Mouse (Mus musculus) forebrain, embryonic 10.5 days (tissue): ENCODE measurements at regions not wholly inside any gene's neighbourhood (a gene's known extent, or its start where the extent isn't known, plus 50 kb on each side); places are given as distances from the start of the nearest gene placed in this dataset.

ENCODE experiments used
- DNase-seq: peaks from one replicate; pipeline ENCODE4 v3.0.0-alpha.2; 2017; ENCODE audit warnings: low spot score; ENCODE audit errors: extremely low spot score
- H3K27ac ChIP-seq: fragments of 300-500 bp; sonication (generic); 2 replicates; pipeline ENCODE4 v1.5.1; 2016; ENCODE audit warnings: mild to moderate bottlenecking
- H3K27me3 ChIP-seq: fragments of 300-500 bp; sonication (generic); 2 replicates; pipeline ENCODE4 v1.6.1; 2016; ENCODE audit warnings: mild to moderate bottlenecking; ENCODE audit not compliant: poor library complexity, severe bottlenecking
- H3K36me3 ChIP-seq: fragments of 300-500 bp; sonication (generic); replicated peaks from 2 replicates; pipeline ENCODE4 v1.6.1; 2016; ENCODE audit warnings: mild to moderate bottlenecking, moderate library complexity
- H3K4me1 ChIP-seq: fragments of 300-500 bp; sonication (generic); 2 replicates; pipeline ENCODE4 v1.6.1; 2016
- H3K4me3 ChIP-seq: fragments of 300-500 bp; sonication (generic); 2 replicates; pipeline ENCODE4 v1.5.1; 2016; ENCODE audit warnings: mild to moderate bottlenecking, moderate library complexity
- H3K9me3 ChIP-seq: fragments of 300-500 bp; sonication (generic); 2 replicates; pipeline ENCODE4 v1.6.1; 2016; ENCODE audit warnings: mild to moderate bottlenecking, moderate library complexity
- WGBS: fragments of 180-500 bp; shearing (Covaris S2); methylation state at CpG from one replicate; pipeline ENCODE4 v1.1.7; 2016; 5-methylcytosine and 5-hydroxymethylcytosine counted together

DNA sequence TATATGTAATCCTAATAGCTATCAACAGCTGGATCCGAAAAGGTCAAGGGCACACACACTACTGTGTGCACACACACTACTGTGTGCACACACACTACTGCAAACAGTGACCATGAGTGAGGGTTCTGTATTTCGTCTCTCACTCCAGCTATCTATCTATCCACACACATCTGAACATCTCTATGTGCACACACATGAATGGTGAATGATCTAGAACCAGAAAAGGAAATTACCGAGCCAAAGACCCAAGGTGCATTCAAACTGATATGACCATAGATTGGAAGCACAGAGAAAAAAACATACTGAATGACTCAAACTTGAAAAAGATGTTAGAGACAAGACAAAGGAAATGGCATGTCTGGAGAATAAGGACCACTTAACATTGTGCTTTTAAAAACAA is 166.8 kb upstream of the Map3k1 start:
- H3K27me3 ChIP-seq: no peaks in the 10 kb centered on the region
- no peak for DNase-seq
- no peaks in the 10 kb centered on the region for H3K9me3 ChIP-seq
- 89% methylated on average over 3 of the region's 3 CpGs for WGBS
- no peak overlapping the region for H3K4me3 ChIP-seq
- peaks cover 29% of the 10 kb centered on the region for H3K4me1 ChIP-seq
- no peaks in the 10 kb centered on the region for H3K36me3 ChIP-seq
- H3K27ac ChIP-seq: no peak overlapping the region

- no peak overlapping the region for H3K27ac ChIP-seq
- H3K4me3 ChIP-seq: no peak overlapping the region
- H3K9me3 ChIP-seq: no peaks in the 10 kb centered on the region
- WGBS: 89% methylated on average over 31 of the region's 31 CpGs
- no peak for DNase-seq
- peaks cover 36% of the 10 kb centered on the region for H3K4me1 ChIP-seq
- H3K36me3 ChIP-seq: no peaks in the 10 kb centered on the region
- no peaks in the 10 kb centered on the region for H3K27me3 ChIP-seq
These were observed 169.2 kb upstream of the Map3k1 start for GRCm38 (mm10) chr13:111977769-111978674.

DNA sequence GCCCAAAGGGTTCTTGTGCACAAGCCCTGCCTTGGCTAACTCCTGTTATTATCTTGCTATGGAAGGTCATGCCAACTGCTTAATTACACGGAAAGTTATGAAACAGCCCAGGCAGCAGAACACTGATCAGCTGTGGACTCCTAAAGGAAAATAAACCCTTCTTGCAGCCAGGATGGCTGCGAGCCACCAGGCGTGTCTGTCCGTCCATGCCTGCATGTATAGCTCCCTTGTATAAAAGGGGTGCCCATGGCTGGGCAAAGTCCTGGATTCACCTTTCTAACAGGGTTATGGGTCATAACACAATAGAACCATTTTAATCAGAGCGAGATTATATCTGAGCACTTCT is 169.9 kb upstream of the Map3k1 start:
- 84% methylated on average over 5 of the region's 5 CpGs for WGBS
- Histone ChIP-seq H3K27me3 (no peaks in the 10 kb centered on the region), H3K9me3 (no peaks in the 10 kb centered on the region), H3K36me3 (no peaks in the 10 kb centered on the region), H3K4me3 (no peak overlapping the region), H3K27ac (peak overlapping the region; percentile 67; the same call in 1 of the 2 replicates), H3K4me1 (peaks cover 36% of the 10 kb centered on the region)
- no peak for DNase-seq

DNA sequence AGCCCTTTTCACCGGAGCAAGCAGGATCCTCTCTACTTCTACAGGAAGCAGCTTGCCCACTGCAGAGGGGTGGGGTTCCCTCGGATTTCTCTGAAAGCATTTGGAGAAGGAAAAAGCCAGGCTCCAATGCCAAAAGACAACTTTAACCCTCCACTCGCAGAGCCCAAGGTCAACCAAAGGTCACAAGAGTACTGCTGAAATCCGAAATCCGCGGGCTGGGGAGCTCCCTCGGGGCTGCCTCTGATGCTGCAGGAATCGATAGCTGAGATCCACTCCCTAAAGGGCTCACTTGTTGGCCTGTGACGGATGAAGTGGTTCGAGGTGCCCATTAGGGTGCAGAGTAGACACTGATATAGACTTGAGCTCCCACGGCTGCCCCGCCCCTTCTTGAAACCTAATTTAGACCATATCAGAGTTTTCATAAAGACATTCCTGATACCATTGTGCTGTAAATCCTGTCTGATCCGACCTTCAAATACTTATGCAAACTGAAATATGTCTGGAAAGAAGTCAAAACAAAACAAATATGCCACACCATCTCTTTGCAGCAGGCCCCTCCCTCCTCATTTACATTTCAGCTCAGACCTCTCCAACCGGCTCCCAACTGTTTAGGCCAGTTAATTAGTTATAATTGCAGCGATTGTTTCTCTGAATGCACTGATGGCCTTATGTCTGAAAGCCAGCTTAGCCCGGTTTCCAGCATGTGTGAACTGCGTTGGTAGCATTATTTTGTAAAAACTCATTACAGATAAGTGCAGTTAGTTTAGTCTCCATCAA is 170.8 kb upstream of the Map3k1 start:
- peak overlapping the region; percentile 67 for H3K27ac ChIP-seq

DNA sequence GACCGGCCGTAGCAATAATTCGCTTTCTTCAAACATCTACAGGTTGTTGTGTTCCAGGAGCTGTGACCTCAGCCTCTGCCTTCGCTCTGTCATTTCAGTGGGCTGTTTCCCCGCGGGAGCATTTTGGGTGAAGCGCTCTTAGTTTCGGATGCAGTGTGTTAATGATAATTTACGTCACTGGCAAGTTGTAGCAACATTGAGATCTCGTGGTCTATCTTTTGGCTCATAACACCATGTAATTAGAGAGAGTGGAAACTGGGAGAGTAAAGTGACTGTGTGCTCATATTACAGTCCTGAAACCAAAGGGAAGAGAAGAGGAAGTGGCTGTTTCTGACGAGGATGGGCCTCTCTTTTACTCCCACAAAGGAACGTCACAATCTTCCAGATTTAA is 171.4 kb upstream of the Map3k1 start:
- Histone ChIP-seq H3K36me3 (no peaks in the 10 kb centered on the region), H3K4me1 (peaks cover 35% of the 10 kb centered on the region), H3K27ac (peak overlapping the region; percentile 30; the same call in 1 of the 2 replicates), H3K4me3 (no peak overlapping the region), H3K9me3 (no peaks in the 10 kb centered on the region), H3K27me3 (0 out of 2 replicates have a peak, but pooled peaks cover under 1% of the 10 kb centered on the region)
- no peak for DNase-seq
- WGBS: 81% methylated on average over 12 of the region's 12 CpGs

More for the DNA sequence above, 170.8 kb upstream of the Map3k1 start:
- DNase-seq: no peak
- Histone ChIP-seq H3K4me3 (no peak overlapping the region), H3K4me1 (peaks cover 34% of the 10 kb centered on the region), H3K36me3 (no peaks in the 10 kb centered on the region), H3K27me3 (no peaks in the 10 kb centered on the region), H3K9me3 (no peaks in the 10 kb centered on the region)
- WGBS: 42% methylated on average over 17 of the region's 17 CpGs

GRCm38 (mm10) chr13:111981103-111981502 is 172.3 kb upstream of the Map3k1 start:
- 86% methylated on average over 2 of the region's 2 CpGs for WGBS
- no peak for DNase-seq
- Histone ChIP-seq H3K27ac (no peak overlapping the region), H3K9me3 (no peaks in the 10 kb centered on the region), H3K36me3 (no peaks in the 10 kb centered on the region), H3K4me3 (no peak overlapping the region), H3K4me1 (peaks cover 35% of the 10 kb centered on the region), H3K27me3 (0 out of 2 replicates have a peak, but pooled peaks cover 7% of the 10 kb centered on the region)

GRCm38 (mm10) chr13:111982796-111983460 is 174.1 kb upstream of the Map3k1 start:
- WGBS: 89% methylated on average over 6 of the region's 6 CpGs
- Histone ChIP-seq H3K4me1 (peaks cover 35% of the 10 kb centered on the region), H3K36me3 (no peaks in the 10 kb centered on the region), H3K4me3 (no peak overlapping the region), H3K27ac (no peak overlapping the region), H3K9me3 (no peaks in the 10 kb centered on the region), H3K27me3 (peaks cover 15% of the 10 kb centered on the region)
- no peak for DNase-seq

- H3K4me3 ChIP-seq: no peak overlapping the region
These were observed 175.3 kb upstream of the Map3k1 start for GRCm38 (mm10) chr13:111984081-111984574.

GRCm38 (mm10) chr13:111985406-111985805 is 176.6 kb upstream of the Map3k1 start:
- Histone ChIP-seq H3K27ac (no peak overlapping the region), H3K36me3 (no peaks in the 10 kb centered on the region), H3K27me3 (peaks cover 39% of the 10 kb centered on the region), H3K4me1 (peaks cover 20% of the 10 kb centered on the region), H3K9me3 (no peaks in the 10 kb centered on the region), H3K4me3 (no peak overlapping the region)
- WGBS: 86% methylated on average over 5 of the region's 5 CpGs
- DNase-seq: no peak

More at GRCm38 (mm10) chr13:111984081-111984574, 175.3 kb upstream of the Map3k1 start:
- Histone ChIP-seq H3K9me3 (no peaks in the 10 kb centered on the region), H3K27ac (no peak overlapping the region), H3K27me3 (peaks cover 27% of the 10 kb centered on the region), H3K36me3 (no peaks in the 10 kb centered on the region), H3K4me1 (peaks cover 26% of the 10 kb centered on the region)
- WGBS: 88% methylated on average over 10 of the region's 10 CpGs
- no peak for DNase-seq

- H3K4me3 ChIP-seq: no peak overlapping the region
- peaks cover 30% of the 10 kb centered on the region for H3K4me1 ChIP-seq
- 92% methylated on average over 15 of the region's 15 CpGs for WGBS
- H3K27me3 ChIP-seq: peaks cover 40% of the 10 kb centered on the region
- H3K9me3 ChIP-seq: no peaks in the 10 kb centered on the region
- no peak overlapping the region for H3K27ac ChIP-seq
- DNase-seq: no peak
- no peaks in the 10 kb centered on the region for H3K36me3 ChIP-seq
These were observed 177.9 kb upstream of the Map3k1 start for GRCm38 (mm10) chr13:111986681-111987080.

DNA sequence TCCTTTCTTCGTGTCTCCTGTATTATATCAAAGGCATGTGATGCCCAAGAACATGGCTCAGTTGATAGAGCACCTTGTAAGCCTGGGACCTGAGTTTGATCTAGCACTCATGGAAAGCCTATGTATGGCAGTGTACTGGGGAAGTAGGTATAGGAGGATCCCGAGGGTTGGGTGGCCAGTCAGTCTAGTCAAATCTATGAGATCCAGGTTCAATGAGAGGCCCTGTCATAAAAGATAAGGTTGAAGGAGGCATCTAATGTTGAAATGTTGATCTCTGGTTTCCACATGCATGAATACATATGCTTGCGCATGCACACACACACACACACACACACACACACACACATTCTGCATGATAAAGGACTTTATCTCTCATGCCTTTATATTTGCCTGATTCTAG is 178.6 kb upstream of the Map3k1 start:
- Histone ChIP-seq H3K4me1 (peaks cover 36% of the 10 kb centered on the region), H3K4me3 (no peak overlapping the region), H3K27me3 (peaks cover 43% of the 10 kb centered on the region), H3K9me3 (no peaks in the 10 kb centered on the region), H3K36me3 (no peaks in the 10 kb centered on the region), H3K27ac (0 out of 2 replicates have a peak overlapping the region, but pooled peaks have one; percentile 30)
- DNase-seq: no peak
- WGBS: 89% methylated on average over 3 of the region's 3 CpGs

DNA sequence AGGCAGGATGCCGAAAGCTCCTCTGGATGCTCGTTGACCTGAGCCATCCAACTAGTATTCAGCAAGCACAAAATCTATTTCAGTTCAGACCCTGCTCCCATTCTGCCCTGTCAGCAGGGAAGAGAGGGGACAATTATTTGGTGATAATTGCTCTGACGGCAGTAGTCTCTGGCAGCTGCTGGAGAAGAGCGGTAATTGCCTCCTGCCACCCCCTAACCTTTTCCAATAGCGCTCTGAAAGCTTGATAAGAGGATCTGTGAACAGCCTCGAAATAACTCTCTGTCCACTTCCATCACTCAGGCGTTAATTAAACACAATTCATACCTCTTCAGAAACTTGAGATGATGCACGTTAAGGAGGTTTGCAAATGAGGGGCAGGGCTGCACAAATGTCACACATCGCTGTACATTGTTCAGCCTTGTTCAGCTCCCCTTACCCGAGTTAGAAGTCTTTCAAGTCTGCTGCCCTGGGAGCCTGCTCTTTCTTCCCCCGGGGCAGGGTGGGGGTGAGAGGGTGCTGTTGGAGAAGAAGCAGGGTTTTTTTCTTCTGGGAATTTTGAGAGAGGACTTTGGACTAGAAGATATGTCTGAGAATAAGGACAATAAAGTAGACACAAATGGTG is 182.2 kb upstream of the Map3k1 start:
- Histone ChIP-seq H3K27ac (peak overlapping the region; percentile 65; the same call in 1 of the 2 replicates), H3K4me1 (peaks cover 40% of the 10 kb centered on the region), H3K36me3 (no peaks in the 10 kb centered on the region), H3K9me3 (no peaks in the 10 kb centered on the region), H3K27me3 (peaks cover 72% of the 10 kb centered on the region), H3K4me3 (peak overlapping the region; percentile 12; the same call in 1 of the 2 replicates)
- peak; percentile 40 for DNase-seq
- WGBS: 19% methylated on average over 11 of the region's 11 CpGs
